Mouse (Mus musculus): ENCODE measurements around the gene Slc8b1.

DNA sequence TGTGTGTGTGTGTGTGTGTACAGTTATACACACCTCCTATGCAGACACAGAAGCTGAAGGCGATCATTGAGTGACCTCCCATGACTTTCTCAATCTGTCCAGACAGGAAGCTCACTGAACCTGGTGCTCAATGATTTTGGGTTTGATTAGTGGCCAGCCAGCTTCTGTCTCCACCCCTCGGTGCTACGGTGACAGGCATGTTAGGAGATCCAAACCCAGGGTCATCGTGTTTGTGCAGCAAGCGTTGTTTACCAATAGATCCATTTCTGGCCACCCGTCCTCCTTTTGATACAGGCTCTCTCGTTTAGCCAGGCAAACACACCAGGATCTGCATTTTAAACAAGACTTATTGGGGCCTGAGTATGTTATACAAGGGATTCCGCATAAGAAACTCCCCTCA lies 20.7 kb downstream of the Slc8b1 start:
- no peak for TF ChIP-seq POLR2A (IDR thresholded peaks at IDR 0.05; ENCODE audit: borderline replicate concordance, extremely low read depth, low read depth, low read length)
- TF ChIP-seq CTCF (IDR thresholded peaks at IDR 0.05; ENCODE audit: insufficient read depth, low read length): no peak

Measured in lung, adult 2 months (tissue).